Mouse (Mus musculus) adrenal gland, postnatal 10 days (tissue): ENCODE results near the gene Ccdc136. TPM values are rescaled to one million over a fixed set of nuclear protein-coding genes. Genes with fewer than 3 reads are reported as not detected.
"Not testable (repeated sequence)": the region's sequence is repeated elsewhere in the genome, so short reads cannot be mapped to it uniquely, and the experiment has no call there.

Source experiments
- DNase-seq: peaks from one replicate; pipeline ENCODE4 v3.0.0; 2021; ENCODE audit warnings: mixed read lengths
- long read RNA-seq, 2 experiments: library from polyadenylated mRNA; stranded (forward); transcript quantifications; one replicate each; pipeline ENCODE4 v2.0.0; 2021
- total RNA-seq, 2 experiments: library from RNA; stranded (reverse); gene quantifications; 2 replicates each; pipeline ENCODE4 v1.2.3; 2021

Gene Ccdc136
- total RNA-seq, result 1 to 10 TPM; 3.5 to 6.7 TPM
- long read RNA-seq, experiment 1, partial matches to known transcripts, result 1 of 11 reads
- long read RNA-seq, experiment 1, other reads (novel, unspliced or antisense), result 5 of 11 reads
- long read RNA-seq, experiment 2, partial matches to known transcripts, result 0 of 6 reads
- long read RNA-seq, experiment 2, other reads (novel, unspliced or antisense), result 6 of 6 reads

GRCm38 (mm10) chr6:29395910-29396713, at the start of gene Ccdc136:
Gene Ccdc136, plus strand, starts transcription at chr6:29396309.
- peak; percentile 84 for DNase-seq

GRCm38 (mm10) chr6:29346512-29346911, 49.6 kb upstream of the Ccdc136 start:
- DNase-seq, result not testable (repeated sequence)

- DNase-seq, result no peak
Measured at GRCm38 (mm10) chr6:29347189-29347588, 48.9 kb upstream of the Ccdc136 start.

GRCm38 (mm10) chr6:29347665-29348370, 48.3 kb upstream of the Ccdc136 start, which contains the start of gene Calu:
Gene Calu, plus strand, starts transcription at chr6:29348069.
- DNase-seq, result peak; percentile 100

GRCm38 (mm10) chr6:29348371-29348724, 47.8 kb upstream of the Ccdc136 start:
- DNase-seq, result peak; percentile 67

GRCm38 (mm10) chr6:29351613-29352012, 44.5 kb upstream of the Ccdc136 start:
- no peak for DNase-seq

- DNase-seq, result no peak
Measured at GRCm38 (mm10) chr6:29352816-29353215, 43.3 kb upstream of the Ccdc136 start.

GRCm38 (mm10) chr6:29359386-29359785, 36.7 kb upstream of the Ccdc136 start:
- no peak for DNase-seq

- no peak for DNase-seq
Measured at GRCm38 (mm10) chr6:29360211-29360610, 35.9 kb upstream of the Ccdc136 start.

- DNase-seq, result no peak
Measured at GRCm38 (mm10) chr6:29362246-29363128, 33.6 kb upstream of the Ccdc136 start.

- no peak for DNase-seq
Measured at GRCm38 (mm10) chr6:29363129-29363515, 33.0 kb upstream of the Ccdc136 start.

GRCm38 (mm10) chr6:29365277-29365676, 30.8 kb upstream of the Ccdc136 start:
- DNase-seq, result no peak

GRCm38 (mm10) chr6:29377386-29377785, 18.7 kb upstream of the Ccdc136 start:
- no peak for DNase-seq

- DNase-seq, result no peak
Measured at GRCm38 (mm10) chr6:29378678-29379077, 17.4 kb upstream of the Ccdc136 start.

GRCm38 (mm10) chr6:29379954-29380353, 16.2 kb upstream of the Ccdc136 start:
- no peak for DNase-seq

GRCm38 (mm10) chr6:29382442-29382841, 13.7 kb upstream of the Ccdc136 start:
- no peak for DNase-seq

GRCm38 (mm10) chr6:29388052-29388518, 8.0 kb upstream of the Ccdc136 start, which contains the start of gene Opn1sw:
Gene Opn1sw, minus strand, starts transcription at chr6:29388468.
- peak; percentile 19 for DNase-seq

- peak; percentile 90 for DNase-seq
Measured at GRCm38 (mm10) chr6:29388606-29389080, 7.5 kb upstream of the Ccdc136 start.

- no peak for DNase-seq
Measured at GRCm38 (mm10) chr6:29389425-29389824, 6.7 kb upstream of the Ccdc136 start.

- DNase-seq, result not testable (repeated sequence)
Measured at GRCm38 (mm10) chr6:29390500-29390899, 5.6 kb upstream of the Ccdc136 start.

GRCm38 (mm10) chr6:29391241-29391640, 4.9 kb upstream of the Ccdc136 start:
- not testable (repeated sequence) for DNase-seq

- DNase-seq, result no peak
Measured at GRCm38 (mm10) chr6:29391802-29392201, 4.3 kb upstream of the Ccdc136 start.
